Mouse (Mus musculus): ENCODE measurements around the gene Mapk9.

DNA sequence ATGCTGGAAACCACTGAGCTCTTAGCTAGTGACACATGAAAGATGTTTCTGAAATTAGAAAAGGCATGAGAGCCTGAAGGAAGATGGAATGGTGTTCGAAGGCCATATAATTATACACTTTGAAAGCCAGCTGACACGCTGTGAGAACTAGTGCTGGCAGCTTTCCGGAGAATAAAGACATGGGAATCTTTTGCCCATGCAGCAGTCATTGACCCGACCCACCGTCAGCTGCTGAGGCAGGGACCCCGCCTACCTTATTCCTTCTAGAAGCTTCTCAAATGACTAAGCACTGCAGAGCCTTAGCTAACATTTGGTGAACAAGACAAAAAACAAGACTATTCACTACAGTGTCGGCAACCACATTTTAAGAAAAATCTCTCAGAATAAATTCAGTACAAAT lies 26.9 kb upstream of the Mapk9 start:
- no peak for TF ChIP-seq CTCF (IDR thresholded peaks at IDR 0.05)
- no peak for TF ChIP-seq EP300 (IDR thresholded peaks at IDR 0.05)

Data from lung, postnatal 0 days (tissue).